In genomic region chr8:104110498-104111134, GRCm38 (mm10) we compare ENCODE assay signal across 12 mouse cellular contexts. TPM values are rescaled to one million over a fixed set of nuclear protein-coding genes. Genes with fewer than 3 reads are reported as not detected.
A peak's percentile ranks its signal among the peaks of the same experiment; 100 is the strongest.
DNase-seq lines count a peak whose midpoint lies in the region; ATAC-seq and TF ChIP-seq lines count a peak whose summit lies in the region.
"Had no signal": no experiment of that assay in that cellular context is flagged by ENCODE, and none has a peak within 500 bp of the region (broad histone marks: within the 10 kb centered on the region; RNA-seq: fewer than 3 reads in every experiment).

No protein-coding gene starts in this region.

- no peak for TF ChIP-seq POLR2A in liver, adult 2 months (IDR thresholded peaks at IDR 0.05; ENCODE audit: extremely low read depth, insufficient read depth, low read length)

- no peaks in the 10 kb centered on the region for H3K27me3 ChIP-seq in heart, embryonic 12.5 days (replicated peaks)
- no peaks in the 10 kb centered on the region for H3K27me3 ChIP-seq in liver, adult 2 months (ENCODE audit: control insufficient read depth, insufficient read depth, low read length)
- no peaks in the 10 kb centered on the region; the same call in 1 of the 2 replicates for H3K27me3 ChIP-seq in liver, embryonic 13.5 days

- peaks cover 7% of the 10 kb centered on the region for H3K36me3 ChIP-seq in heart, embryonic 12.5 days
- H3K36me3 ChIP-seq in liver, adult 2 months (ENCODE audit: control insufficient read depth, insufficient read depth, low read length): no peaks in the 10 kb centered on the region
- no peaks in the 10 kb centered on the region for H3K36me3 ChIP-seq in liver, embryonic 13.5 days

- no peak for TF ChIP-seq CTCF in liver, adult 2 months (IDR thresholded peaks at IDR 0.05; ENCODE audit: low read depth, low read length)

- no peak overlapping the region for H3K4me3 ChIP-seq in heart, embryonic 12.5 days
- no peak overlapping the region for H3K4me3 ChIP-seq in liver, adult 2 months (ENCODE audit: insufficient read depth, low read depth, low read length)
- no peak overlapping the region for H3K4me3 ChIP-seq in liver, embryonic 13.5 days (replicated peaks)

- peaks cover 32% of the 10 kb centered on the region for H3K4me1 ChIP-seq in heart, embryonic 12.5 days (replicated peaks)
- H3K4me1 ChIP-seq in liver, adult 2 months (ENCODE audit: control insufficient read depth, insufficient read depth, low read length): peaks cover 2% of the 10 kb centered on the region; the same call in 1 of the 2 replicates
- no peaks in the 10 kb centered on the region for H3K4me1 ChIP-seq in liver, embryonic 13.5 days (replicated peaks)

- 65% methylated on average over 10 of the region's 10 CpGs for WGBS in heart, embryonic 12.5 days
- WGBS in liver, adult 2 months: 70% methylated on average over 10 of the region's 10 CpGs
- 55% methylated on average over 10 of the region's 10 CpGs for WGBS in liver, embryonic 13.5 days (ENCODE audit: insufficient replicate concordance)

- no peak overlapping the region for H3K4me2 ChIP-seq in heart, embryonic 12.5 days
- no peak overlapping the region for H3K4me2 ChIP-seq in liver, embryonic 13.5 days

- no peaks in the 10 kb centered on the region for H3K79me2 ChIP-seq in liver, adult 2 months (ENCODE audit: control insufficient read depth, insufficient read depth, low read length)

- H3K27ac ChIP-seq in heart, embryonic 12.5 days (ENCODE audit: poor library complexity, severe bottlenecking): no peak overlapping the region
- peak overlapping the region; percentile 48; the same call in 1 of the 2 replicates for H3K27ac ChIP-seq in liver, adult 2 months (replicated peaks; ENCODE audit: insufficient read depth, low read depth, low read length)
- no peak overlapping the region; the same call in 1 of the 2 replicates for H3K27ac ChIP-seq in liver, embryonic 13.5 days
- H3K27ac ChIP-seq: stomach, postnatal 0 days had no signal

- H3K9me3 ChIP-seq in heart, embryonic 12.5 days (replicated peaks): no peaks in the 10 kb centered on the region
- H3K9me3 ChIP-seq in liver, embryonic 13.5 days (replicated peaks): no peaks in the 10 kb centered on the region

- H3K9ac ChIP-seq in heart, embryonic 12.5 days: no peak overlapping the region
- no peak overlapping the region for H3K9ac ChIP-seq in liver, adult 2 months (ENCODE audit: low read depth, low read length)
- H3K9ac ChIP-seq in liver, embryonic 13.5 days: no peak overlapping the region

- DNase-seq in heart, adult 11 months: peak; percentile 97
- DNase-seq in liver, adult 2 months (ENCODE audit: extremely low read depth, low read depth, low spot score): peak; percentile 56
- DNase-seq in liver: no peak
- no peak for DNase-seq in liver, embryonic 13.5 days
- DNase-seq in spleen, adult 18-20 months: peak; percentile 51 to 53
- DNase-seq in cerebellum, postnatal 25 days: no peak
- DNase-seq in adrenal gland, adult 18-20 months (ENCODE audit: low spot score in 2 of 2): no peak
- DNase-seq: cerebellum, postnatal 36 days; gastrocnemius, postnatal 25 days; lung, adult 18-20 months had no signal

- ATAC-seq in heart, embryonic 12.5 days (ENCODE audit: insufficient number of reproducible peaks, low FRiP score): no peak
- ATAC-seq in liver, embryonic 13.5 days (ENCODE audit: low read depth): peak; percentile 60

RNA-seq across cellular contexts. Expression of gene Cdh5, which starts 9.2 kb away (rescaled TPM):
- polyA plus RNA-seq in heart, embryonic 12.5 days (2016; fragmentation: Nextera tagmentation; extraction: Ambion mirVana): 47.6 and 51.6 TPM in 2 replicates
- 14.9 and 16.6 TPM in 2 replicates for total RNA-seq in liver, adult 2 months (2014; rRNA removed)
- polyA plus RNA-seq in liver, adult 2 months (2012; rRNA removed): 14.9 and 21.5 TPM in 2 replicates
- polyA plus RNA-seq in liver, embryonic 13.5 days (2015; fragmentation: Nextera tagmentation; extraction: Ambion mirVana): 6.0 and 8.0 TPM in 2 replicates
- 10 to 100 TPM; 33.9 to 41.2 TPM for total RNA-seq in adrenal gland, adult 18-20 months (2021)

RNA-seq across cellular contexts. Expression of gene Bean1, which starts 59.6 kb away (rescaled TPM):
- polyA plus RNA-seq in heart, embryonic 12.5 days (2016; fragmentation: Nextera tagmentation; extraction: Ambion mirVana): 0.27 and 0.28 TPM in 2 replicates
- not detected in 2 replicates for total RNA-seq in liver, adult 2 months (2014; rRNA removed)
- not detected in 2 replicates for polyA plus RNA-seq in liver, adult 2 months (2012; rRNA removed)
- not detected in 2 replicates for polyA plus RNA-seq in liver, embryonic 13.5 days (2015; fragmentation: Nextera tagmentation; extraction: Ambion mirVana)
- total RNA-seq in adrenal gland, adult 18-20 months (2021): 10 to 100 TPM in 1 of 2 experiments, 1 to 10 TPM in 1; 6.3 to 12.0 TPM

Comparison
In these comparisons a context has a peak if more than half of its experiments do, and no peak if none do; other contexts are left out.
1. DNase-seq: peak in heart, adult 11 months (single experiment), liver, adult 2 months (single experiment) and spleen, adult 18-20 months (2 of 2); none in liver (single experiment), liver, embryonic 13.5 days (single experiment), cerebellum, postnatal 25 days (0 of 2) and adrenal gland, adult 18-20 months (0 of 2).